Mouse (Mus musculus) lung, postnatal 4 days (tissue): Measurements from ENCODE around the gene Hoga1.

Experiments
- DNase-seq, 2 experiments: peaks; one replicate each; pipeline ENCODE4 v3.0.0; 2021

Hoga1 gene

DNA sequence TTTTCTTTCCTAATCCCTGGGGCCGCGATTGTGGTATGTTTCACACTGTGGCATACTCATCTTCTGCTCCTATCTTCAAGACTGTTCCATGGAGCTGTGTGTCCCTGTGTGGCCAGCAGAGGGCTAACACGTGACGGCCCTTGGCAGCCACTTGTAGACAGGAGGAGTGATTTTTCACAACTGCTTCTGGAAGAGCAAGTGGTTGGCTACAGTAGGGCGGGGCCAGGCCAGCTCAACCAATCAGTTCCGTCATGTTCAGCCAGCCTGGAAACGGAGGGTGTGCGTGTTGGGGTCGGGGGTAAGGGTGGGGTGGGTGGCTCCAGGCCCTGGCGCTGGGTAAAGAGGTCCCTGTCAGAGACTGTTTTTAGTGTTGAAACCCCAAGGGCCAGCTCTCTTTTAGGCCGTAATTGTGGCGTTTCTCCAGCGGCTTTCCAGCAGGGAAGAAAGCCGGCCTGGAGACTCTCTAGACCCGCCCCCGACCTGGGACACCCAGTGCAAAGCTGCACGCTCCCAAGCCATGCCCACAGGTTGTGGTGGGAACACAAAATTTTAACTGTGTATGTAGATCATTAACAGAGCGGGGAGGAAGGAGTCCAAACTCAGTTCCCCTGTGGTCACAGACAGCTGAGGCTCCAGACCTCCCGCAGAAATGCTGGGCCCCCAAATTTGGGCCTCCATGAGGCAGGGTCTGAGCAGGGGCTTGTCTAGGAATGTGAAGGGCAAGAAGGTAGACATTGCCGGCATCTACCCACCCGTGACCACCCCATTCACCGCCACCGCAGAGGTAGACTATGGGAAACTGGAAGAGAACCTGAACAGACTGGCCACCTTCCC is at the start of gene Hoga1:
Gene Hoga1 (plus strand): TSS at position 342 of the 834 bp plus-strand sequence.
- DNase-seq: peak; percentile 90 to 91

DNA sequence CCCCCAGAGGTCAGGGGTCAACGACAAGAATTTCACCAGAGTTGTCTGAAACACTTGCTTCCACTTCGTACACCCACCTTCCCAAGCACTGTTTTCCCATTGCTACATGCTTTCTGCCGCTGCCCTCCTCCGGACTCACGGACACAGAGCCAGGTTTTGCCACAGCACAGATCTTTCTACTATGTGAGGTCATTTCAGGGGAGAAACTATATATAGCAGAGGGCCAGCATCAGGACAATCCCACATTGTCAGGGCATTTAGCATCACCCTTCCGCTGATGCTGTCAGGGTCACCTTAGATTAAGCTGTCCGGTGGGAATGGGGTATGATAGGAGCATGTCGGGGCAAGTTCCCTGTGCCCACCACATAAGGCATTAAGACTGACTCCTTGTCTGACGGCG is 48.3 kb upstream of the Hoga1 start:
- no peak for DNase-seq

GRCm38 (mm10) chr19:41998770-41999548 is 46.5 kb upstream of the Hoga1 start:
- no peak for DNase-seq

- peak; percentile 28 to 56 for DNase-seq
These were observed 45.6 kb upstream of the Hoga1 start for GRCm38 (mm10) chr19:41999688-42000283.

DNA sequence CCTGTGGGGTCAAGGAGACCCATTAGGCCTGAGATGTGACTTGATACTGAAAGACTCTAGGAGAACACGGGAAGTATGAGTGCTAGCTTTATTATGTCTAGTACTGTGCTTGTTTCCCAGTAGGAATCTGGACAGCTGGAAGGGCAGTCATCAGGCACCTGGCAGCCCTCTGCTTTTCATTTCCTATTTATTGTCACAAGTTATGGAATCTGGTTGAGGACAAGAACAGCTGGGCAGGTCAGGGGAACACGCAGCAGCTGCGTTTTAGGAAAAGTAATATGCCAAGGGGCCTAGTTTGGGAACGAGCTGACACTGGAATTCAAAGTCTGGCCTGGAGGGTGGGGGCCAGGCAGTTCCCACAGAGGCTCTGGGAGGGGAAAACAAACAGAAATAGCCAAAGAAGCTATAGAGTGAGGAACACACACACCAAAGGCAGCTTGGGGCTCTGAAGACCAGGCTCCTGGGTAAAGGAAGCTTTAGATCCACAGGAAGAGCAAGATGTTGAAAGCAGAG is 44.9 kb upstream of the Hoga1 start:
- peak; percentile 44 to 81 for DNase-seq

DNA sequence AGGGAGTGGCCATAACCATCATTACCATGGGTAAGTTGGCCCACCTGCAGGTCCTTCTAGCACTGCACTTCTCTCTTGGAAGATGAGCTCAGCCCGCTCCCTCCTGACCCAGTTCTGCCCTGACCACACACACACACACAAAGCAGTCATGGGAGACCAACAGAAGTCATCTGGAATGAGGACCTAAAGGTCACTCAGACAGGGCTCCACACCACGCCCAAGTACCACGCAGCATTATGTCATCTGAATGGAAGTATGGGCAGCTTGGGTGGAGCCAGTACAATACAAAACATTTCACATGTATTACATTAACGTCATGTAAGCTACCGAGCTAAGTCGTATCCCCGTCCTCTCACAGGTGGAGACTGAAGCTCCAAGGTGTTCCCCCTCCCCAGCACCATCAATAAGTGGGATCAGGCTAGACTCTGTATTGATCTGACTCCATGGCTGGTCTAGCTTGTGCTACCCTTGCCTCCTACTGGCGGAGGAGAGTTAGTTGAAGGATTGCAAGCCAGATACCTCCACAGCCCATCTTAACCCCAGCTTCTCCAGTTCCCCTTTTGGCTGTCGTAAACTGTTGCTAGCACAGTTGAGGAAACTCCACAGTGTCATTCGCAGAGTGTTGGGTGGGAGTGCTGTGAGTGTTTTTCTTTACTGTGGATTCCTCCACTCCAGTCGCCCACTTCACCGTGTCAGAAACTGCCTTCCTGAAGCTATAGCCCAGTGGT is 44.0 kb upstream of the Hoga1 start:
- peak; percentile 41 to 42 for DNase-seq

DNA sequence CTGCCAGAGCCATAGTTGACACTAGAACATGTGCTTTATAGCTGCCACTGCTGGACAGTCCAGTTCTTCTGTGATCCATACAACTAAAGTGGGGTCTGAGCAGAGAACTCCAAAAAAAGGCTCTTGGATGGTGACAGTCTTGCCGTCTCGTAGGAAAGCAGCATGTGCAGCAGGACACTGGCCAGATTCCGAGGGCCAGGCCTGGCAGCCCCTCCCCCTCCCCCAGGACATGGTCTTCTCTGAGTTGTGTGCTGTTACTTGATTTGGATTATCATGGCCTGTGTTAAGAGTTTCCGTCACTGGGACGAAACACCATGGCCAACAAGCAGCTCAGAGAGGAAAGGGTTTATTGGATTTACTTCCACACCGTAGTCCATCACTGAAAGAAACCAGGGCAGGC is 41.2 kb upstream of the Hoga1 start:
- DNase-seq: no peak

DNA sequence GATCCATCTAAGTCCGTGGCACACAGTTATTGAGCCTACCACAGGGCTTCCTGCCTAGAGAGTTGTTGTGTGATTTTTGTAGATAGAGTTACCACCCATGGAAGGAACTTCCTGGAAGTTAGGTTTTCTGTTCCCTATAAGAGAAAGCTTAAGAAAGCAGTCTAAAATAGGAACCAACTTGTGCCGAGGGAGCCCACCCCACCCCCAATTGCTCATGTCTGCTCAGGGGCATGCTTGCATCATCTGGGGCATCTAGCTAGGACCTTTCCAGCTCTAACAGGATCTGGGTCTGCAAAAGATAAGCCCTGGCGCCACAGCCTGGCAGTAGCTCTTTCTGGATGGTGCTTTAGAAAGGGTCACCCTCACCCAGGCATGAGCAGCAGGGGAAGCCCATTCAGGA is 39.8 kb upstream of the Hoga1 start:
- peak; percentile 40 to 46 for DNase-seq

- DNase-seq: no peak
These were observed 38.8 kb upstream of the Hoga1 start for GRCm38 (mm10) chr19:42006568-42006967.

GRCm38 (mm10) chr19:42008586-42008985 is 36.8 kb upstream of the Hoga1 start:
- DNase-seq: no peak

DNA sequence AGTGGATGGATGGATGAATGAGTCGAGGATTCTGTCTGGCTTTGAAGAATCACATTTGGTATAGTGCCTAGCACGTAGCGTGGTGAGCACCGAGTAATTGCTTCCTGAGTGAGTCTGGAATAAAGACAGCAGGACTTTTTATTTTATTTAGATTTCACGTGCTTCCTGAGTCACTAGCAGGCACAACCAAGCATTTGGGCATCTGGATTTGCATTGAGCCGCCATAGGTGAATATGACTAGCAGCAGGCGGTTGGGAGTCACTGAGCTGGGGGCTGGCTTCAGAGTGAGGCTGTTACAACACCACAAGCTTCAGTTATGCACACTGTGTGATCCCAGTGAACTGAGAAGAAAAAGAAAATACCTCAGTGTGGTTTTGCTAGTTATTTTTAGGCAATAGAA is 36.3 kb upstream of the Hoga1 start:
- DNase-seq: no peak

DNA sequence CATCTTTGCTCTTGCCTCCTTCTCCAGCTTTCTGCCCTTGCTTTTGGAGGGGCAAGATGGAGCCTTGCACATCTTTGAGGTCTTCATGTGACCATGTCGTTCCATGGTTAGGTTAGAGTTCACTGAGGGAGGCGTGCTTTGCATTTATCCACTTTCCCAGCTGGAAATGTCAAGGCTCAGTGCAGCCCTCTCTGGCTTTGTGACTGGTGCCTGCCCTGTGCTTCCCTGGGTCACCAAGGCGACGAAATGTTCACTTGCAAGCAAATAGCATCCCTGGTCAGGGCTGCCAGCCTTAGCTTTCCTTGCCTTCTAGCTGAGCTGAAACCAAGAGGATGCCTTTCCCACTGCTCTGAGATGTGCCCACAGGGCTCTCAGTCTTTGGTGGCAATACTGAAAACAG is 35.0 kb upstream of the Hoga1 start:
- no peak for DNase-seq

GRCm38 (mm10) chr19:42011123-42011522 is 34.3 kb upstream of the Hoga1 start:
- DNase-seq: no peak

DNA sequence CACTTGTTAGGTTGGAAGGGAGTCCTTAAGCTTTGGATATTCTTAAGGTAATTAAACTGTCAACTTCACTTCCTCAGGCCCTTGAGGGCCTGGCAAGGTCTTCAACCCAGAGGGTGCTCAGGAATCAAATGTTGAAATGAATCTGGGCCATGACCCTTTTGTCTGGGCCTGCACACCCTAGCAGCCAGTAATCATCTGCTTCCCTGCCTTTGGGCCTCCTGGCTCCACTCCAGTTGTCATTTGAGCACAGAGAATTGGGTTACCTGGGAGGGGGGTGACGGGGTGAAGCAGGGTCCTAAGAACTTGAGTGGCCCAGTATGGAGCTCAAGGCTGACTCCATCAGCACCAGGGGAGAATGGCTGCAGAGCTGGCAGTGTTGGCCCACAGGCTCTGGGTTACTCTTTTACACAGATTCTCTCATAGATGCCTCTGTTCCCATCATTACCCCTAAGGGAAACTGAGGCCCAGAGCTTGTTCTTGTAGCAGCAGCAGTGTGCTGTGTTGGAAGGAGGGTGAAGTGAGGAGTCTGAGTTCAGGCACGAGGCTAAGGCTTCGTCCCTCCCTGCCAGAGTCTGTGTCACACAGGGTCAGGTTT is 31.1 kb upstream of the Hoga1 start:
- no peak for DNase-seq

- no peak for DNase-seq
These were observed 30.4 kb upstream of the Hoga1 start for GRCm38 (mm10) chr19:42015001-42015400.

DNA sequence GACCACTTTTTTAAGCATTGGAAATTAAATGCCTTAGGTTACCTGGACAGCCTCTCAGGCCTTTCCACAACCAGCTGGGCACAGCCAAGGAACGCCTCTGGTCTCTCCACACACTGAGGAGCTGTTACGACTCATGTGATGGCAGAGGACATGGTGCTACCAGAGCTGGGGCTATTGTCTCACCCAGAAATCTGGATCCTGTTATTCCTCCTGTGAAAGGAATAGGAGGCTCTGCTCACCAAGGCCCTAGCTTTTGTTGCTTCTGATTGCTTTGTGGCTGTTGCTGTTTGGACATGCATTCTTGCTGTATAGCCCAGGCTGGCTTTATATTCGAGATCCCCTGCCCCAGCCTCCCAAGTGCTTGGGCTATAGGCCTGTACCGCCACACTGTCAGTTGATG is 29.2 kb upstream of the Hoga1 start:
- no peak for DNase-seq

GRCm38 (mm10) chr19:42016840-42017239 is 28.6 kb upstream of the Hoga1 start:
- no peak for DNase-seq

DNA sequence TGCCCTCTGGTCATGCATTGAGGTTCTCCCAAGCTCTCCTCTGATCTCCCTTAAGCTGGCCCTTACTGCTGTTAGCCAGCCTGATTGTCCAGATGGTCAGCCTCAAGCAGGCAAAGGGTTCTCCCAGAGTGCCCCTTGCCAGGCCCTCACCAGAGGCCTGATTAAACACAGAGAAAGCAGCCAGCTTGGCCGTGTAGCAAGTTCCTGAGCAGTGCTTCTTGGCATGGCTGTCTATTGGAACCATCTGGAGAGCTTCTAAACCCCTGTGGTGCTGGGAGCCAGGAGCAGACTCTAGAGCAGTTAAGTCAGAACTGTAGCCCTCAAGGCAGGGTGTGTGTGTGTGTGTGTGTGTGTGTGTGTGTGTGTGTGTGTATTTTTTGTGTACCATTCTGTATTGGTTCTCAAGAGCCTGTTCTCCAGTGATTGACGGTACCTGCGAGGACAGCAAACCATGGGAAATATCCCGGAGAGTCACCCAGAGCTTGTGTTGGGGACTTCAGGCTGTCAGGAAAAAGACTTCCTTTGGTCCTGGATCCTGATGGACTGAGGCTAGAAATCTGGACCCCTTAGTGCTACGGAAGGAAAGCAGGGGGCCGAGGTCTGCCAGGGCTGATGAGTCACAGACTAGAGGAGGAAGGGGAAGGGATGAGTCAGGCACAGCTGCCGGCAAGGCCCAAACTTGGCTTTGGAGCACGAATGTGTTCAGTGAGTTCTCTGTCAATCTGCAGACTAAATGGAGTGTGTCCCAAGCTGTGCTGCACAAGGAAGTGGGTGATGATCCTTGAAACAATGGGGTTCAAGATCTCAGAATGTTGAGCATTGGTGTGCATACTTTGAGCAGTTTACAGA is 27.8 kb upstream of the Hoga1 start:
- DNase-seq: peak; percentile 65 to 80

DNA sequence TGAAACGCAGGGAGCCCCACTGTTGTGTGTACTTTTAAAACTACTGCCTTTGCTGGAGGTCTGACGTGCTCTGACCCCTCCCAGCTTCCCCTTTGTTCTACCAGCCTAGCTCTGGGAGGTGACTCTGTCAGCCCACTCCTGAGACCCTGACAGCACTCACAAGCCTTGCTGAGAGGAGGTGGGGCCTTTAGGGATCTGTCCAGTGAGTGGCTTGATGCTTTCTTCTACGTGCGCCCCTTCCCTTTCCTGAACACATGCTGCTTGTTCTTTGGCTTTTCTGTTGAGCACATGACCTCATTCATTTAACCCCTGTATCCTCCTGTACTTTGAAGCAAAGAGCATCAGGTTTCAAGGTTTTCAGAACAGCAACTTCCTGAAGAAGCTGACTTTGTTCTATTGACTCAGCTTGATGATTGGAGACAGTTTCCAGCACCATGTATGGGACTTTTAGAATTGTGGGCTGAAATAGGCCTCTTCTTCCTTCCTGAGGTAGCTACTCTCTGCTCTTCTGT is 26.3 kb upstream of the Hoga1 start:
- no peak for DNase-seq

DNA sequence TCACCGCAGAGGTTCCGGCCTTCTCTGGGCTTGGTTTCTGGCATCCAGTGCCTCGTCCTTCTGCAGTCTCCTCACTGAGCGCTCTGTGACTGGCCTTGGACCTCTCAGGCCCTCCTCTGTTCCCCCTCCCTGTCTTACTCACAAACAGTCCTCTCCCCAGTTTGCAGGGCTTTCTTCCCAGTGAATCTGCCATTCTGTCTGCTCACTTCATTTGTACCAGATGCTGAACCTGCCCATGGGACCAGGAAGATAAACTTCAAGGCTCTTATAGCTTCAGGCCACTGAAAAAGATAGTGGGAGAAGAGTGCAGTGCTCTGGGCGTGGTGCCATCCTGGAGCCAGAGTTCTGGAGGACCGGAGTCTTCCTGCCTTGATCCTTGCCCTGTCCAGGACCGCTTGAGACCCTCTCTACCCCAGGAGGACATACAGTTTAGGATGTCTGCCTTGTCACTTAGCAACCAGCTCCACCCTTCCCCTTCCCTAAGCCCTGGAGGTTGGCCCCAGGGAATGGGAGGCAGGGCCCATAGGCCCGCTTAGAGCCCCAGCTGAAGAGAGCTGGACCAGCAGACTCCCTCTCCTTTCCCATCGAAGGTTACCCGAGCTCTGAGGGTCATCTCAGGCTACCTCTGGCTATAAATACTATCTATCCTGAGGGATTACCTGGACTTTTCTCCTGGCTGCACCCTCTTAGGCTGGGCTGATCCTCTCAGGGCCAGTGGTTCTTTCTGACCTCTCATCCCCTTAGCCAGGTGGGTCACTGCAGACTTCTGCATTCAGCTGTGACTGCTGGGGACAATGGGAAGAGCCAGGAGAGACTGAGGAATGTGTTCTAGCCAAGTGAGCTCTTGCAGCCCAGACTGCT is 23.5 kb upstream of the Hoga1 start:
- DNase-seq: no peak
